ENCODE assay signal across 8 mouse cellular contexts in genomic region chr2:64095561-64095960, GRCm38 (mm10). TPM values are rescaled to one million over a fixed set of nuclear protein-coding genes. Genes with fewer than 3 reads are reported as not detected.
DNase-seq lines count a peak whose midpoint lies in the region; ATAC-seq and TF ChIP-seq lines count a peak whose summit lies in the region.

No protein-coding gene starts in this region.

- no peaks in the 10 kb centered on the region; the same call in 1 of the 2 replicates for H3K4me1 ChIP-seq in heart, embryonic 11.5 days (ENCODE audit: control insufficient read depth, insufficient read depth, low read length)
- H3K4me1 ChIP-seq in forebrain, embryonic 11.5 days (replicated peaks; ENCODE audit: control insufficient read depth, insufficient read depth, low read length): peaks cover 7% of the 10 kb centered on the region
- H3K4me1 ChIP-seq in kidney, postnatal 0 days (replicated peaks; ENCODE audit: insufficient read depth, low read length): no peaks in the 10 kb centered on the region
- H3K4me1 ChIP-seq in midbrain, embryonic 16.5 days (ENCODE audit: control insufficient read depth, insufficient read depth, low read length): peaks cover 8% of the 10 kb centered on the region; the same call in 1 of the 2 replicates
- H3K4me1 ChIP-seq in cerebellum, adult 2 months (ENCODE audit: control insufficient read depth, insufficient read depth, low read length): no peaks in the 10 kb centered on the region

- H3K4me3 ChIP-seq in heart, embryonic 11.5 days (ENCODE audit: low read depth, low read length): peak overlapping the region; percentile 6; the same call in 1 of the 2 replicates
- peak overlapping the region; percentile 12; the same call in 1 of the 2 replicates for H3K4me3 ChIP-seq in forebrain, embryonic 11.5 days (ENCODE audit: low read depth, low read length)
- peak overlapping the region; percentile 72 for H3K4me3 ChIP-seq in kidney, postnatal 0 days (replicated peaks; ENCODE audit: low read depth, low read length)
- H3K4me3 ChIP-seq in midbrain, embryonic 16.5 days (ENCODE audit: low read depth, low read length): peak overlapping the region; percentile 35
- H3K4me3 ChIP-seq in cerebellum, adult 2 months (replicated peaks; ENCODE audit: insufficient read depth, low read depth, low read length): no peak overlapping the region

- 38% methylated on average over 5 of the region's 5 CpGs for WGBS in heart, embryonic 11.5 days (ENCODE audit: insufficient replicate concordance)
- 17% methylated on average over 5 of the region's 5 CpGs for WGBS in forebrain, embryonic 11.5 days
- 50% methylated on average over 5 of the region's 5 CpGs for WGBS in kidney, postnatal 0 days
- 7% methylated on average over 5 of the region's 5 CpGs for WGBS in midbrain, embryonic 16.5 days
- 74% methylated on average over 5 of the region's 5 CpGs for WGBS in cerebellum, adult 2 months

- H3K9me3 ChIP-seq in heart, embryonic 11.5 days (replicated peaks; ENCODE audit: control insufficient read depth, low read length): no peaks in the 10 kb centered on the region
- no peaks in the 10 kb centered on the region for H3K9me3 ChIP-seq in forebrain, embryonic 11.5 days (ENCODE audit: control insufficient read depth, low read length)
- no peaks in the 10 kb centered on the region for H3K9me3 ChIP-seq in kidney, postnatal 0 days (replicated peaks; ENCODE audit: low read length)
- no peaks in the 10 kb centered on the region for H3K9me3 ChIP-seq in midbrain, embryonic 16.5 days (replicated peaks; ENCODE audit: control insufficient read depth, low read length, poor library complexity, severe bottlenecking)

- no peak for ATAC-seq in heart, embryonic 11.5 days (replicated peaks; ENCODE audit: insufficient number of reproducible peaks, low FRiP score, low TSS enrichment)
- no peak for ATAC-seq in forebrain, embryonic 11.5 days (replicated peaks; ENCODE audit: low FRiP score)
- ATAC-seq in kidney, postnatal 0 days (replicated peaks; ENCODE audit: low FRiP score, low read depth): no peak
- ATAC-seq in midbrain, embryonic 16.5 days: no peak

- H3K9ac ChIP-seq in heart, embryonic 11.5 days (ENCODE audit: low read depth, low read length): peak overlapping the region; percentile 31; the same call in 1 of the 2 replicates
- peak overlapping the region; percentile 31; the same call in 1 of the 2 replicates for H3K9ac ChIP-seq in forebrain, embryonic 11.5 days (ENCODE audit: low read length)
- peak overlapping the region; percentile 44; the same call in 1 of the 2 replicates for H3K9ac ChIP-seq in kidney, postnatal 0 days (ENCODE audit: low read depth, low read length)
- peak overlapping the region; percentile 43; the same call in 1 of the 2 replicates for H3K9ac ChIP-seq in midbrain, embryonic 16.5 days (ENCODE audit: low read depth, low read length)

- no peak for DNase-seq in heart, adult 11 months
- no peak for DNase-seq in forebrain, embryonic 11.5 days (ENCODE audit: low spot score)
- peak; percentile 66 for DNase-seq in kidney, postnatal 0 days (ENCODE audit: low spot score)
- DNase-seq in testis, postnatal 14 days (ENCODE audit: low spot score): no peak
- no peak for DNase-seq in cerebellum, postnatal 4 days (ENCODE audit: low spot score in 2 of 2)
- no peak for DNase-seq in cerebellum, adult 2 months

- no peak for TF ChIP-seq CTCF in kidney, postnatal 0 days (IDR thresholded peaks at IDR 0.05; ENCODE audit: low read depth)
- no peak for TF ChIP-seq CTCF in cerebellum, adult 2 months (IDR thresholded peaks at IDR 0.05; ENCODE audit: borderline replicate concordance, insufficient read depth, low read depth, low read length)

- H3K4me2 ChIP-seq in heart, embryonic 11.5 days: peak overlapping the region; percentile 52
- H3K4me2 ChIP-seq in forebrain, embryonic 11.5 days (ENCODE audit: low read depth, low read length, severe bottlenecking): peak overlapping the region; percentile 31
- peak overlapping the region; percentile 92 for H3K4me2 ChIP-seq in kidney, postnatal 0 days (ENCODE audit: low read length)
- peak overlapping the region; percentile 53 for H3K4me2 ChIP-seq in midbrain, embryonic 16.5 days (ENCODE audit: low read length)

- TF ChIP-seq POLR2A in cerebellum, adult 2 months (IDR thresholded peaks at IDR 0.05; ENCODE audit: borderline replicate concordance, insufficient read depth, low read length): no peak

- no peak overlapping the region for H3K27ac ChIP-seq in heart, embryonic 11.5 days (ENCODE audit: low read depth, low read length)
- H3K27ac ChIP-seq in forebrain, embryonic 11.5 days (ENCODE audit: low read depth, low read length): peak overlapping the region; percentile 60
- H3K27ac ChIP-seq in kidney, postnatal 0 days: peak overlapping the region; percentile 75
- peak overlapping the region; percentile 65; the same call in 1 of the 2 replicates for H3K27ac ChIP-seq in midbrain, embryonic 16.5 days (ENCODE audit: low read length)
- H3K27ac ChIP-seq in cerebellum, adult 2 months (ENCODE audit: insufficient read depth, low read length): no peak overlapping the region

- H3K36me3 ChIP-seq in heart, embryonic 11.5 days (ENCODE audit: control insufficient read depth, insufficient read depth, low read length): no peaks in the 10 kb centered on the region
- no peaks in the 10 kb centered on the region for H3K36me3 ChIP-seq in forebrain, embryonic 11.5 days (ENCODE audit: control insufficient read depth, insufficient read depth, low read length)
- H3K36me3 ChIP-seq in kidney, postnatal 0 days (ENCODE audit: insufficient read depth, low read length): no peaks in the 10 kb centered on the region
- H3K36me3 ChIP-seq in midbrain, embryonic 16.5 days (ENCODE audit: control insufficient read depth, insufficient read depth, low read length): no peaks in the 10 kb centered on the region

- no peaks in the 10 kb centered on the region for H3K27me3 ChIP-seq in heart, embryonic 11.5 days (ENCODE audit: control insufficient read depth, insufficient read depth, low read length)
- H3K27me3 ChIP-seq in forebrain, embryonic 11.5 days (ENCODE audit: control insufficient read depth, insufficient read depth, low read length): no peaks in the 10 kb centered on the region
- H3K27me3 ChIP-seq in kidney, postnatal 0 days (ENCODE audit: insufficient read depth, low read length): no peaks in the 10 kb centered on the region
- H3K27me3 ChIP-seq in midbrain, embryonic 16.5 days (ENCODE audit: control insufficient read depth, insufficient read depth, low read depth, low read length): no peaks in the 10 kb centered on the region
- peaks cover 2% of the 10 kb centered on the region; the same call in 1 of the 2 replicates for H3K27me3 ChIP-seq in cerebellum, adult 2 months (ENCODE audit: control insufficient read depth, insufficient read depth, low read length)

RNA-seq across cellular contexts. Expression of gene Fign, which starts 2.3 kb away (rescaled TPM):
- 11.8 and 11.9 TPM in 2 replicates for polyA plus RNA-seq in heart, embryonic 11.5 days (2014; fragmentation: Nextera tagmentation; extraction: Ambion mirVana)
- 14.4 and 16.2 TPM in 2 replicates for polyA plus RNA-seq in forebrain, embryonic 11.5 days (2014; fragmentation: Nextera tagmentation; extraction: Ambion mirVana)
- 6.1 and 6.7 TPM in 2 replicates for polyA plus RNA-seq in kidney, postnatal 0 days (2015; fragmentation: Nextera tagmentation; extraction: Ambion mirVana)
- polyA plus RNA-seq in midbrain, embryonic 16.5 days (2015; fragmentation: Nextera tagmentation; extraction: Ambion mirVana): 20.5 and 25.9 TPM in 2 replicates
- polyA plus RNA-seq in cerebellum, adult 2 months (2012; rRNA removed): 2.5 TPM in 2 replicates

Comparison
In these comparisons a context has a peak if more than half of its experiments do, and no peak if none do; other contexts are left out.
1. H3K27ac ChIP-seq: peak in forebrain, embryonic 11.5 days (single experiment), kidney, postnatal 0 days (single experiment) and midbrain, embryonic 16.5 days (single experiment); none in heart, embryonic 11.5 days (single experiment) and cerebellum, adult 2 months (single experiment).
2. H3K4me2 ChIP-seq: peak in every context shown above with its lines; median percentile 92 in kidney, postnatal 0 days; 53 in midbrain, embryonic 16.5 days; 52 in heart, embryonic 11.5 days; 31 in forebrain, embryonic 11.5 days.
3. Peak in every context shown above with its lines, with median percentiles within 50 percentile points of each other: H3K9ac ChIP-seq.